Mouse (Mus musculus) lung, embryonic 14.5 days (tissue): Measurements from ENCODE around the gene Heatr5b. TPM values are rescaled to one million over a fixed set of nuclear protein-coding genes. Genes with fewer than 3 reads are reported as not detected.
"Not testable (repeated sequence)": the region's sequence is repeated elsewhere in the genome, so short reads cannot be mapped to it uniquely, and the experiment has no call there.

Experiments
- ATAC-seq: fragments of 200-750 bp; cut with Nextera tagmentation; 2 replicates; pipeline ENCODE4 v1.8.0; 2017; ENCODE audit warnings: mild to moderate bottlenecking, moderate TSS enrichment, moderate library complexity; ENCODE audit not compliant: insufficient read depth
- DNase-seq: peaks from one replicate; pipeline ENCODE4 v3.0.0-alpha.2; 2015
- H3K27ac ChIP-seq: fragments of 300-500 bp; sonication (generic); 2 replicates; pipeline ENCODE4 v1.5.1; 2014; ENCODE audit warnings: low read depth, mild to moderate bottlenecking, moderate library complexity
- H3K27me3 ChIP-seq: fragments of 300-500 bp; sonication (generic); 2 replicates; pipeline ENCODE4 v1.6.1; 2014; ENCODE audit warnings: low read length, control low read depth; ENCODE audit not compliant: insufficient read depth
- H3K36me3 ChIP-seq: fragments of 300-500 bp; sonication (generic); 2 replicates; pipeline ENCODE4 v1.6.1; 2014; ENCODE audit warnings: control low read depth; ENCODE audit not compliant: insufficient read depth
- H3K4me1 ChIP-seq: fragments of 300-500 bp; sonication (generic); 2 replicates; pipeline ENCODE4 v1.6.1; 2014; ENCODE audit warnings: antibody characterized with exemption, control low read depth; ENCODE audit not compliant: insufficient read depth
- H3K4me2 ChIP-seq: fragments of 300-500 bp; sonication (generic); 2 replicates; pipeline ENCODE4 v1.6.1; 2014; ENCODE audit warnings: mild to moderate bottlenecking
- H3K4me3 ChIP-seq: fragments of 300-500 bp; sonication (generic); 2 replicates; pipeline ENCODE4 v1.5.1; 2014; ENCODE audit warnings: low read depth, low read length
- H3K9ac ChIP-seq: fragments of 300-500 bp; sonication (generic); 2 replicates; pipeline ENCODE4 v1.6.1; 2014
- H3K9me3 ChIP-seq: fragments of 300-500 bp; sonication (generic); 2 replicates; pipeline ENCODE4 v1.6.1; 2016; ENCODE audit warnings: low read depth, low read length, control low read depth
- CTCF ChIP-seq: IDR thresholded peaks from 2 replicates; pipeline ENCODE4 v1.5.1; 2016; ENCODE audit warnings: antibody characterized with exemption, low read depth
- WGBS: fragments of 180-500 bp; shearing (Covaris S2); extraction: QIAGEN DNeasy Blood & Tissue Kit; methylation state at CpG from one replicate; pipeline ENCODE4 v1.1.7; 2014; 5-methylcytosine and 5-hydroxymethylcytosine counted together
- polyA plus RNA-seq: library from polyadenylated mRNA; unstranded; fragments of >200 nt; fragmentation: Nextera tagmentation; extraction: Ambion mirVana; gene quantifications from 2 replicates; pipeline ENCODE4 v1.2.1, GENCODE M21; 2014

Gene Heatr5b
- polyA plus RNA-seq, 1 experiment from 2014 or later: 15.0 TPM

GRCm38 (mm10) chr17:78792122-78792521, 43.0 kb downstream of the Heatr5b start:
- WGBS: 83% methylated on average over 3 of the region's 3 CpGs
- DNase-seq (no peak), ATAC-seq (no peak)
- no peak for TF ChIP-seq CTCF
- Histone ChIP-seq H3K9ac (no peak overlapping the region), H3K4me3 (no peak overlapping the region), H3K36me3 (peaks cover 45% of the 10 kb centered on the region), H3K27me3 (no peaks in the 10 kb centered on the region), H3K9me3 (no peaks in the 10 kb centered on the region), H3K4me2 (no peak overlapping the region), H3K27ac (peak overlapping the region; percentile 1; the same call in 1 of the 2 replicates), H3K4me1 (no peaks in the 10 kb centered on the region)

GRCm38 (mm10) chr17:78791690-78792070, 43.5 kb downstream of the Heatr5b start:
- DNase-seq (no peak), ATAC-seq (no peak)
- Histone ChIP-seq H3K9ac (no peak overlapping the region), H3K27ac (peak overlapping the region; percentile 1; the same call in 1 of the 2 replicates), H3K9me3 (no peaks in the 10 kb centered on the region), H3K27me3 (no peaks in the 10 kb centered on the region), H3K4me2 (no peak overlapping the region), H3K4me3 (no peak overlapping the region), H3K4me1 (no peaks in the 10 kb centered on the region), H3K36me3 (peaks cover 41% of the 10 kb centered on the region)
- TF ChIP-seq CTCF: no peak
- 97% methylated on average over 3 of the region's 3 CpGs for WGBS

GRCm38 (mm10) chr17:78791068-78791689, 44.0 kb downstream of the Heatr5b start:
- H3K4me1 ChIP-seq: no peaks in the 10 kb centered on the region
- H3K9ac ChIP-seq: no peak overlapping the region
- H3K9me3 ChIP-seq: no peaks in the 10 kb centered on the region
- no peak overlapping the region for H3K27ac ChIP-seq
- H3K4me3 ChIP-seq: no peak overlapping the region
- no peak for TF ChIP-seq CTCF
- WGBS: 75% methylated on average over 7 of the region's 7 CpGs
- DNase-seq (peak; percentile 10), ATAC-seq (no peak)
- no peaks in the 10 kb centered on the region for H3K27me3 ChIP-seq
- H3K4me2 ChIP-seq: no peak overlapping the region
- H3K36me3 ChIP-seq: peaks cover 36% of the 10 kb centered on the region

GRCm38 (mm10) chr17:78788273-78788672, 46.9 kb downstream of the Heatr5b start:
- not testable (repeated sequence) for DNase-seq, H3K4me1 ChIP-seq, H3K9ac ChIP-seq, H3K27me3 ChIP-seq, ATAC-seq, H3K4me3 ChIP-seq, H3K4me2 ChIP-seq, H3K27ac ChIP-seq, H3K9me3 ChIP-seq
- peaks cover 12% of the 10 kb centered on the region; the same call in 1 of the 2 replicates for H3K36me3 ChIP-seq
- 67% methylated on average over 3 of the region's 3 CpGs for WGBS

GRCm38 (mm10) chr17:78778765-78779164, 56.4 kb downstream of the Heatr5b start:
- peaks cover 8% of the 10 kb centered on the region; the same call in 1 of the 2 replicates for H3K36me3 ChIP-seq
- 83% methylated on average over 1 of the region's 1 CpGs for WGBS
- H3K9ac ChIP-seq: no peak overlapping the region
- DNase-seq: no peak
- no peak for TF ChIP-seq CTCF
- H3K4me2 ChIP-seq: no peak overlapping the region
- no peak overlapping the region for H3K27ac ChIP-seq
- no peak overlapping the region for H3K4me3 ChIP-seq
- no peaks in the 10 kb centered on the region for H3K27me3 ChIP-seq
- H3K9me3 ChIP-seq: no peaks in the 10 kb centered on the region
- ATAC-seq: no peak
- H3K4me1 ChIP-seq: no peaks in the 10 kb centered on the region

GRCm38 (mm10) chr17:78772317-78772716, 62.8 kb downstream of the Heatr5b start:
- no peak overlapping the region for H3K4me3 ChIP-seq
- no peak for TF ChIP-seq CTCF
- ATAC-seq: no peak
- 53% methylated on average over 2 of the region's 2 CpGs for WGBS
- no peaks in the 10 kb centered on the region for H3K4me1 ChIP-seq
- DNase-seq: no peak
- H3K9me3 ChIP-seq: no peaks in the 10 kb centered on the region
- H3K9ac ChIP-seq: no peak overlapping the region
- H3K4me2 ChIP-seq: no peak overlapping the region
- H3K27ac ChIP-seq: no peak overlapping the region
- H3K27me3 ChIP-seq: no peaks in the 10 kb centered on the region
- 0 out of 2 replicates have a peak, but pooled peaks cover 12% of the 10 kb centered on the region for H3K36me3 ChIP-seq

GRCm38 (mm10) chr17:78770932-78771331, 64.2 kb downstream of the Heatr5b start:
- Histone ChIP-seq H3K27me3 (no peaks in the 10 kb centered on the region), H3K4me1 (no peaks in the 10 kb centered on the region), H3K27ac (peak overlapping the region; percentile 2; the same call in 1 of the 2 replicates), H3K9ac (no peak overlapping the region), H3K36me3 (0 out of 2 replicates have a peak, but pooled peaks cover 12% of the 10 kb centered on the region), H3K4me3 (no peak overlapping the region), H3K9me3 (no peaks in the 10 kb centered on the region), H3K4me2 (no peak overlapping the region)
- ATAC-seq (no peak), DNase-seq (no peak)
- no peak for TF ChIP-seq CTCF
- 43% methylated on average over 7 of the region's 7 CpGs for WGBS
